Comparison of ENCODE assay signal across 18 mouse cellular contexts in genomic region chr11:17359698-17360254, GRCm38 (mm10).
"Had no signal": no experiment of that assay in that cellular context is flagged by ENCODE, and none has a peak within 500 bp of the region (broad histone marks: within the 10 kb centered on the region; RNA-seq: fewer than 3 reads in every experiment).

No protein-coding gene starts in this region.

- H3K27ac ChIP-seq: limb, embryonic 12.5 days; limb, embryonic 15.5 days; liver, embryonic 14.5 days; macrophage; stomach, embryonic 15.5 days had no signal

- DNase-seq: kidney, adult 18-20 months; kidney, adult 9 months; kidney, postnatal 14 days; kidney, postnatal 4 days; left cerebral cortex, postnatal 4 days; liver, postnatal 0 days; lung, embryonic 14.5 days; right cerebral cortex, postnatal 25 days; spleen, adult 18-20 months; thymus, postnatal 25 days had no signal

- H3K4me3 ChIP-seq: limb, embryonic 12.5 days; limb, embryonic 15.5 days; stomach, embryonic 15.5 days had no signal

- H3K9me3 ChIP-seq: limb, embryonic 12.5 days; limb, embryonic 15.5 days; stomach, embryonic 15.5 days had no signal

- H3K27me3 ChIP-seq: limb, embryonic 15.5 days; stomach, embryonic 15.5 days had no signal

- ATAC-seq: intestine, embryonic 16.5 days; liver, postnatal 0 days; lung, postnatal 0 days had no signal

- H3K36me3 ChIP-seq: limb, embryonic 12.5 days; limb, embryonic 15.5 days; stomach, embryonic 15.5 days had no signal

- H3K4me1 ChIP-seq: limb, embryonic 12.5 days; limb, embryonic 15.5 days; stomach, embryonic 15.5 days had no signal

- H3K9ac ChIP-seq: limb, embryonic 12.5 days; limb, embryonic 15.5 days; liver, embryonic 14.5 days; liver, postnatal 0 days; lung, embryonic 14.5 days; stomach, embryonic 15.5 days had no signal

- H3K4me2 ChIP-seq: limb, embryonic 12.5 days; limb, embryonic 15.5 days; liver, embryonic 11.5 days; lung, embryonic 14.5 days; stomach, embryonic 15.5 days had no signal
